Mouse (Mus musculus): ENCODE results near the gene Ergic1.
A peak's percentile ranks its signal among the peaks of the same experiment; 100 is the strongest.

The Ergic1 gene

DNA sequence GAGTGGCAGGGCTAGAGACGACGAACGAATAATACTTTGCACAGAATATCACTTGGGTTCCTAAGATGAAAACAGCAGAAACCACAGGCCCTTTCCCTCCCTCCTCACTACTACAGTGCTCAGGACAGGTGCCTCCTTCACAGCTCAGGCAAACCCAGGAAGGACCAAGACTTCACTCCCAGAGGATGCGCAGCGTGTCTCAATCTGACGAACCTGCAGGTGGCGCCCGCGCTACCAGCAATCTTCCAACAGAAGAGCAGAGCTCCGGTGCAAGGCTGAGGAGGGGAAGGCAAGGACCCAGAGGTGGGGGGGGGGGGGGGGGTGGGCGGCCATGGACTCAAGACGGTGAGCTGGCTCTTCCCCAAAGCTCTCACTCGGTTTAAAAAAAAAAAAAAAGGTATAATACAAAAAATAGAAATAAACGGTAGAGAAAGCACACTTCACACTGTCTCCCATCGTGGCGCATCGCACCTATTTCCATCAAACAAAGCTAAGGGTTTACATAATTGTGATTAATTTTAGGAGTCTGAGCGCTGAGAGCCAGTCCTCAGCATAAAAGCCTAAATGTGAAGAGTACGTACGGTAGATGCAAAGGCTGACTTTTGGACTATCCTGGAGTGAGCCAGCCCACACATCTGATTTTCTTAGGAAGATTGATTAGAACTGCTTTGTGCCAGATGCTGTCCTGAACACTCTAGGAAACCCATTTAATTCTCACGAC lies 99.1 kb downstream of the Ergic1 start:
- peak; percentile 79 for DNase-seq (ENCODE audit: low spot score)

DNA sequence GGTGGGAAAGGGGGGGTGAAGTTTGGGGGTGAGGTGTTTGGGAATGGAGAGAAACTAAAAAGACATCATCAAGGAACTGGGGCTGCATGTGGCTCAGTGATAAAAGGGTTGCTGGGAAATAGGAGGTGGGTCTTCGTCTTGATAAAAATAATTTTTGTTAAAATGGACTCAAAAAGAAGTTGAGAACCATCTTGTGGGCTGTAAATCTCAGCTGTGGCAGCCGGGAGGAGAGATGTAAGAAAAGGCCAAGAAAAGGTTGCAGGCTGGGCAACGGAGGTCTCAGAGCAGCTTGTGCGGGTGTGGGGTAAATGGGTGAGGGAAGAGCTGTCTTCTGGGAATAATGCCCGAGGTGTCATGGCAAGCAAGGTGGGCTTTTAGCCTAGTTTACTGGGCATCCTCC lies 100.9 kb downstream of the Ergic1 start:
- DNase-seq (ENCODE audit: low spot score): no peak

DNA sequence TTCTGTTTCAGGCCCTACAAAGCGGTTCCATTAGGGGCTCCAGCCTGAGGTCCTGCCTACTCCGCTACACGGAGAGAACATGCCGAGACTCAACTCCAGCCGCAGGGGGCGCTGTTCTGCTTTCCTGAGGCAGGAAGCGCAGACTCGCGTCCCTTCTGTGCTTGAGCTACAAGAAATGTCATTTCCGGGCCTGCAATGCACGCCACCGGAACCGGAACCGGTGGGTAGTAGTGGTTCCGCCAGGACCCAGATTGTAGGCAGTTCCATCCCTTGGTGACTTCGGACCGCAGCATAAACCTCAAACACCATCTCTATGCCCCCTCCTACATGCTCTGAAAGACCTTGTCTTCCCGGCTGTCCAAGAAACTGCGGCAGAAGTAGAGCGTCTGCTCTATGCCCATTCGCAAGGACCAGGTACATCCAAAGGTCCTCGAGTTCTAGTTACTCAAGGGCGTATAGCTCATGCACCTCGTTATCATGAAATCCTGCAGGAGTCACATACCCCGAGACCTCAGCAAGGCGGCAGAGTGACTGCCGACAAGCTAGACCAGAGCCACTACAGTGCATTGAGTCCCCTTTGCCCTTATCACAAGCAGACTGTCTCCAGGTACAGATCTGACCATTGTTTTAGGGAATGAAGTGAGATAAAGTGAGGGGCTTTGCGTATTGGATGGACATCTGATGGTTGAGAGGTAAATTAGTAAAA lies 101.8 kb downstream of the Ergic1 start, which contains the start of gene Atp6v0e:
Gene Atp6v0e, plus strand, starts transcription at position 254 of the 706 bp plus-strand sequence.
- peak; percentile 89 for DNase-seq (ENCODE audit: low spot score)

GRCm38 (mm10) chr17:26665600-26665999 lies 104.3 kb downstream of the Ergic1 start:
- DNase-seq (ENCODE audit: low spot score): no peak

DNA sequence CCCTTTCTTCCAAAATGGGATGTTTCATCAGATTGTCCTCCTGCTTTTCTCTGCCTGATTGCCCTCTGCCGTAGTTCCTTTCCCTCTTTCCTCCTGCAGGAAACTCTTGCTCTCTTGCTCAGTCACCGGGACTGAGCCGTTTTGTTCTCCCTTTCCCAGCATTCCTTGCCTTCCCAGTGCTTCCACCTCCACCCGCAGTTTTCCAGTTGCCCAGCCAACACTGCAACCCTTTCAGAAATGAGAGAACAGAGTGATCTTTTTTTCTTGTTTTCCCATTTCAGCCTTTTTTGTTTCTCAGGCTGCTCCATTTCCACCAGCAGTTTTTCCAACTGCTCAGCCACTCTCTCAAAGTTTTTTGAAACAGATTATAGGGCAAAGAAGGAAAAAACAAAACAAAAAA lies 110.0 kb downstream of the Ergic1 start:
- DNase-seq (ENCODE audit: low spot score): no peak

GRCm38 (mm10) chr17:26675845-26676244 lies 114.6 kb downstream of the Ergic1 start:
- no peak for DNase-seq (ENCODE audit: low spot score)

DNA sequence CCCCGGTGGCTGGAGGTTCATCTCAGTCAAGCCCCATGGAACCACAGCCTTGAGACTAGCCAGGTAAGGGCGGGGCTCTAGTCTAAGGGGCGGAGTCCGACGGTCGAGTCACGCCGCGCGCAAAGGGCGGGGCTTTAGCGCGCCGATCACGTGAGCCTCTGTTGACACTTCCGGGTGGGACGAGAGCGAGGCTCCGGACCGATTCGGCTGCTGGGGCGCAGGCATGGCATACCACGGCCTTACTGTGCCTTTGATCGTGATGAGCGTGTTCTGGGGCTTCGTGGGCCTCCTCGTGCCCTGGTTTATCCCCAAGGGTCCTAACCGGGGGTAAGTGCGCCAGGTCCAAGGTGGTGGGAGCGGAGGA lies 114.9 kb downstream of the Ergic1 start:
- peak; percentile 71 for DNase-seq (ENCODE audit: low spot score)

DNA sequence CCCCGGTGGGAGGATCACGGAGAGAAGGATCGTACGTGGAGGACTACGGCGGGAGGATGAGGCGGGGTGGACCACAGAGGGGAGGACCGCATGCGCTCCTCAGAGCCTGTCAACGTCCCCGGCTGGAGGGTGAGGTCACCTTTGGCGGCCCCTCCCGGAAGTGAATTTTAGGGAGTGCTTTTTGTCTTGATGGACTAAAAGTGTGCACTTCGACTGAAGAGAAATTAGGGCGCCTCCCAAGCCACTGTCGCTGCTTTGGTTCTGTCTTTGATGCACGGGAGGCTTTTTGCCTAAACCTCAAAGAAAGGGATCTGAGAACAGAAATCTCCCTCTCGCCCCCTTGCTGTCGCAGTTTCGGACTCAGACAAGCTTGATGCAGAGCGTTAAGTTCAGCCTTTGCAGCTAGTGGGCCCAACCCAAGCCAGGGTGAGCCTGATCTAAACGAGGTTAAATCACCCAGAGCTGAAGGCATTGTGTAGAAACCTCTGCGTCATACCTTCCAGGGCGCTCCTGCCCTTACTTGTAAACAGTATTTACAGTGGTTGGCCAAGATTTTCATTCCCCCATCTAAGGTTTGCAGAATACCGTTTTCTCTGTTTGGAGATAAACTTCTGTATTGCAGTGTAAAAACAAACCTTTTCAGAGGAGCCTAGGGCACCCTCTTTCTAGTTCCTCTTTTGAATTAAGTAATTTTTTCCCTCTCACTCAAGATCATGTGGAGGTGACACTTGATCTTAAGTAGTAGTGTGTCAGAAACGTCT lies 115.5 kb downstream of the Ergic1 start:
- DNase-seq (ENCODE audit: low spot score): no peak

GRCm38 (mm10) chr17:26677711-26678637 lies 116.7 kb downstream of the Ergic1 start:
- DNase-seq (ENCODE audit: low spot score): no peak

DNA sequence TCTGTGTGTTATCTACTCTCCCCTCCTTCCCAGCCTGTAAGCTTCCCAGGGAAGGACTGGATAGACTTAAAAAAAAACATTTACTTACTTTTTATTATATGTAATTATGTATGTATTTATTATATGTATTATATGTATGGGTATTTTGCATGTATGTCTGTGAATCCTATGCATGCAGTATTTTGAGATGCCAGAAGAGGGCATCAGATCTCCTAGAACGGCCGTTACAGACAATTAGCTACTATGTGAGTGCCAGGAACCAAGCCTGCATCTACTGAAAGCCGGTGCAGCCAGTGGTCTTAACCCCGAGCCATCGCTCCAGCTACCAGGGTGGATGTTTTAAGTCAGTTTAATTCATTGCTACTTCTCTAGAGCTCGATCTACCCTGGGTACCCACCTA lies 120.0 kb downstream of the Ergic1 start:
- no peak for DNase-seq (ENCODE audit: low spot score)

DNA sequence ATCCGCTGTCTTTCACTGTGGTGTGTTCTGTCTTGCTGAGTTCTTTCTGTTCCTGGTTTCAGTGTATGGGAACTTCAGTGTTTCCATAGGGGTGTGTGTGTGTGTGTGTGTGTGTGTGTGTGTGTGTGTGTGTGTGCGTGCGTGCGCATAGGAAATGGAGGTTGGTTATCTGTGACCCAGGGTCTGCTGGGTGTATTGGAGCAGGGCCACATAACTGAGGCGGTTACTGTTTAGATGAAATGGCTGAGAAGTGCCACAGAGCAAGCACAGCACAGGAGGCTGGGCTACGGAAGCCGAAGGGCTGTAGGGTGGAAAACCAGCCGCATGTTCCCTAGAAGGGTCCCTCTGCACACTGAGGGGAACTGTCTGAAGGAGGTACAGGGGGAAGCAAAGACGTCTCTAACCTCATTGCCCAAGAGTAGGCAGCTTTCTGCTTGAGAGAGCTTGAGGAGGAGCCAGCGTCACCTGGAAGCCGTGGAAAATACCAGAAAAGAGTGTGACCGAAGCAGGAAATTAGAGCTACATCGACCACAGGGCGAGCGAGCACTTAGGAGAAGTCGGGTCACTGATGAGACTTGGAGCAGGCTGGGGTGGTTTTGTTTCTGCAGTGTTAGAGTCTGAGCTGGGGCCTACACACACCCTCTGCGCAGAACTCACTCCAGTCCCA lies 125.2 kb downstream of the Ergic1 start:
- DNase-seq (ENCODE audit: low spot score): no peak

- DNase-seq (ENCODE audit: low spot score): no peak
Measured at GRCm38 (mm10) chr17:26688795-26689735, 127.8 kb downstream of the Ergic1 start.

DNA sequence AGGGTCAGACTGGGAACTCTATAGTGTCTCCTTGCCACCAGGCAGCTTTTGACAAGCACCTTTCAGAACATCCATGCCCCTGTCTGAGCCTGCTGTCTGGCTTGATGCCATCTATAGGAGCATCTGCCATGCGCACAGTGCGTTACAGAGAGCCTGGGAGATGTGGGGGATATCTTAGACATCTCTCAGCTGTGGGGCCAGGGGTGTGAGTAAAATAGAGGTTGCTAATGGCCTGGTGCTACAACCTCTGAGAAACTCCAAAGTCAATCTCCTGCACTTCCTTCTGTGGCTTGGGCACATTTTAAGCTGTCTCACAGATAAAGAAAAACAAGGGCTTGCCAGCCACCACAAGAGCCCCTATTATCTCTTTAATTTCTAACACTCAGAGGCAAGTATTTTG lies 128.5 kb downstream of the Ergic1 start:
- DNase-seq (ENCODE audit: low spot score): no peak

GRCm38 (mm10) chr17:26690236-26690635 lies 128.9 kb downstream of the Ergic1 start:
- no peak for DNase-seq (ENCODE audit: low spot score)

- DNase-seq (ENCODE audit: low spot score): no peak
Measured at GRCm38 (mm10) chr17:26691110-26691509, 129.8 kb downstream of the Ergic1 start.

GRCm38 (mm10) chr17:26693424-26693823 lies 132.1 kb downstream of the Ergic1 start:
- DNase-seq (ENCODE audit: low spot score): no peak

DNA sequence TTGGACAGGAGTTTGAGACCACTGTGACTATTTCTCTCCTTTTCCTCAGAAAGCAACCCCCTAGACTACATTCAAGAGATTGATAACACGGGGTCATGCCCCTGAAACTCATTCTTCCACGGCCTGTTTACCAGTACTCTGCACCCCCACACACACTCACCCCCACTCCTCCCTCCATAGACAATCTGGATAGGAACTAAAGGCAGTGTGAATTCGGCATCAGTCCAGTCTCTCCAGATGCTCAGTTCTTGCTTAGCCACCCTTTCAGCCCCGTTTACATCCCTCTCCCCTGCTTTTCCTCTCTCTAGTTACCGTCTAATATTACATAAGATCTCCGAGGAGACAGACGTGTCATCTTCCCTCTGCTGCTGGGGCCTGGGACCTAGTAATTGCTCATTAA lies 132.9 kb downstream of the Ergic1 start:
- DNase-seq (ENCODE audit: low spot score): no peak

GRCm38 (mm10) chr17:26695193-26695592 lies 133.9 kb downstream of the Ergic1 start:
- DNase-seq (ENCODE audit: low spot score): no peak

DNA sequence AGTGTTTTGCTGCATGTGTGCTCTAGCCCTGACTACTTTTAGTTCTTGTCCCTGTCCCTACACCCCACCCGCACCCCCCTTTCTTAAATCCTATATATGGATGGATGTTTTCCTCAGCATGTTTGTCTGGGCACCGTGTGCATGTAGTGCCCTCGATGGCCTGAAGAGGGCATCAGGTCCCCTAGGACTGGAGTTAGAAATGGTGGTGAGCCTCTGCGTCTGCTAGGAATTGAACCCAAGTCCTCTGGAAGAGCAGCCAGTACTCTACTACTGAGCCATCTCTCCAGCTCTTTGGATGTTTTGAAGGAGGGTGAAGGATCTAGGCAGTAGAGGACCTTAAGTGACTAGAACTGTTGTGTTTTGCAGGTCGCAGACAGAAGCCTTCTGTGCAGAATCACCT lies 137.6 kb downstream of the Ergic1 start:
- DNase-seq (ENCODE audit: low spot score): no peak

All from layer of hippocampus, adult 9-10 months (tissue).